Mouse (Mus musculus): ENCODE data around the gene Nphs1. TPM values are rescaled to one million over a fixed set of nuclear protein-coding genes. Genes with fewer than 3 reads are reported as not detected.
"Not testable (repeated sequence)": the region's sequence is repeated elsewhere in the genome, so short reads cannot be mapped to it uniquely, and the experiment has no call there.

Nphs1 gene
- polyA plus RNA-seq, 1 experiment from 2014 or later: not detected

DNA sequence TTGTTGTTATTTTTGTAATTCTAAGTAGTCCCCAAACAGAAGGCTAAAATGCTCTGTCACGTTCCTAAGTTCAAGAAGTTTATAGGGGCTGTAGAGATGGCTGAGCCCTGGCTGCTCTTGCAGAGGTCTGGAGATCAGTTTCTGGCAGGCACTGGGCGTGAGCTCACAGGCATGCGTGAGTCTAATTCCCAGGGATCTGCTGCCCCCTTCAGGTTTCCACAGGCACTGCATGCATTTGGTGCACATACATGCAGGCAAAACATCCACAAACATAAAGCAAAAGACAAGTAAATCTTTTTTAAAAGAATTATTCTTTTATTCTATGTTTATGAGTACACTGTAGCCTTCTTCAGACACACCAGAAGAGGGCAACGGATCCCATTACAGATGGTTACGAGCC is 14.3 kb downstream of the Nphs1 start:
- no peak overlapping the region for H3K4me2 ChIP-seq (ENCODE audit: low read depth, low read length)
- H3K9ac ChIP-seq (ENCODE audit: low read length): no peak overlapping the region
- peaks cover 6% of the 10 kb centered on the region for H3K27me3 ChIP-seq (ENCODE audit: control insufficient read depth, insufficient read depth, low read length)
- ATAC-seq (replicated peaks; ENCODE audit: extremely low read depth, insufficient read depth, low FRiP score): no peak
- H3K27ac ChIP-seq (ENCODE audit: low read length): no peak overlapping the region
- no peaks in the 10 kb centered on the region for H3K36me3 ChIP-seq (ENCODE audit: control insufficient read depth, insufficient read depth)
- H3K4me3 ChIP-seq (ENCODE audit: low read length): no peak overlapping the region
- no peaks in the 10 kb centered on the region for H3K4me1 ChIP-seq (ENCODE audit: control insufficient read depth, insufficient read depth, low read length)
- 44% methylated on average over 5 of the region's 5 CpGs for WGBS
- no peaks in the 10 kb centered on the region for H3K9me3 ChIP-seq (replicated peaks; ENCODE audit: control insufficient read depth, low read length)

DNA sequence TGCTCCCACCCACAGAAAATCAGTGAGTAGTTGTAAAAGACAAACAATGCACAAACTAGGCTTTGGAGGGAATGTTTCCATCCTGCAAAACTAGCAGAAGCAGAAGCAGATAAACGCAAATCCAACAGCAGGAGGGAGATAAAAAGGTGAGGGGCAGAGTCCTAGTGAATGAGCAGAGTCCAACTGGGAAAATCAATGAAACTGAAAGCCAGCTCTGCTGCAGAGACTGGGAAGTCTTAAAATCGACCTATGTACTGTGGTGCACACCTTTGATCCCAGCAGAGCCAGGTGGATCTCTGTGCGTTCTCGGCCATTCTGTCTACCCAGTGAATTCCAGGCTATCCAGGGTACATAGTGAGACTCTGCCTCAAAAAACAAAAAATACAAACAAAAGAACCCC is 16.9 kb downstream of the Nphs1 start:
- Histone ChIP-seq H3K27ac (ENCODE audit: low read length) (no peak overlapping the region), H3K4me1 (ENCODE audit: control insufficient read depth, insufficient read depth, low read length) (0 out of 2 replicates have a peak, but pooled peaks cover 3% of the 10 kb centered on the region), H3K27me3 (ENCODE audit: control insufficient read depth, insufficient read depth, low read length) (peaks cover 7% of the 10 kb centered on the region), H3K4me2 (ENCODE audit: low read depth, low read length) (no peak overlapping the region), H3K36me3 (ENCODE audit: control insufficient read depth, insufficient read depth) (no peaks in the 10 kb centered on the region), H3K9ac (ENCODE audit: low read length) (no peak overlapping the region), H3K4me3 (ENCODE audit: low read length) (no peak overlapping the region), H3K9me3 (replicated peaks; ENCODE audit: control insufficient read depth, low read length) (no peaks in the 10 kb centered on the region)
- no peak for ATAC-seq (replicated peaks; ENCODE audit: extremely low read depth, insufficient read depth, low FRiP score)
- WGBS: 55% methylated on average over 4 of the region's 4 CpGs

DNA sequence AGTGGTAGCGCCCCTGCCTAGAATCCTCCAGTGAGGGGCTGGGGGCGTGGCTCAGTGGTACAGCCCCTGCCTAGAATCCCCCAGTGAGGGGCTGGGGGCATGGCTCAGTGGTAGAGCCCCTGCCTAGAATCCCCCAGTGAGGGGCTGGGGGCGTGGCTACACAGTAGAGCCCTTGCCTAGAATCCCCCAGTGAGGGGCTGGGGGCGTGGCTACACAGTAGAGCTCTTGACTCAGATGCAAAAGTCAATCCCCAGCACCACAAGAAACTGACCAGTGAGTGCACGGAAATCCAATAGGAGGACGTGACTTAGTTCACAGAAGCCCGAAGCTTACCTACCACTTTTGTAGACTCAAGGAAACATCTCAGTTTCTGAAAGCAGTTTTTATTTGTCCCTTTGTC is 18.0 kb downstream of the Nphs1 start:
- H3K9ac ChIP-seq (ENCODE audit: low read length); ATAC-seq (replicated peaks; ENCODE audit: extremely low read depth, insufficient read depth, low FRiP score); H3K9me3 ChIP-seq (replicated peaks; ENCODE audit: control insufficient read depth, low read length); H3K4me2 ChIP-seq (ENCODE audit: low read depth, low read length); H3K4me1 ChIP-seq (ENCODE audit: control insufficient read depth, insufficient read depth, low read length); H3K36me3 ChIP-seq (ENCODE audit: control insufficient read depth, insufficient read depth); H3K27ac ChIP-seq (ENCODE audit: low read length); H3K4me3 ChIP-seq (ENCODE audit: low read length); H3K27me3 ChIP-seq (ENCODE audit: control insufficient read depth, insufficient read depth, low read length): not testable (repeated sequence)
- WGBS: 83% methylated on average over 7 of the region's 7 CpGs

DNA sequence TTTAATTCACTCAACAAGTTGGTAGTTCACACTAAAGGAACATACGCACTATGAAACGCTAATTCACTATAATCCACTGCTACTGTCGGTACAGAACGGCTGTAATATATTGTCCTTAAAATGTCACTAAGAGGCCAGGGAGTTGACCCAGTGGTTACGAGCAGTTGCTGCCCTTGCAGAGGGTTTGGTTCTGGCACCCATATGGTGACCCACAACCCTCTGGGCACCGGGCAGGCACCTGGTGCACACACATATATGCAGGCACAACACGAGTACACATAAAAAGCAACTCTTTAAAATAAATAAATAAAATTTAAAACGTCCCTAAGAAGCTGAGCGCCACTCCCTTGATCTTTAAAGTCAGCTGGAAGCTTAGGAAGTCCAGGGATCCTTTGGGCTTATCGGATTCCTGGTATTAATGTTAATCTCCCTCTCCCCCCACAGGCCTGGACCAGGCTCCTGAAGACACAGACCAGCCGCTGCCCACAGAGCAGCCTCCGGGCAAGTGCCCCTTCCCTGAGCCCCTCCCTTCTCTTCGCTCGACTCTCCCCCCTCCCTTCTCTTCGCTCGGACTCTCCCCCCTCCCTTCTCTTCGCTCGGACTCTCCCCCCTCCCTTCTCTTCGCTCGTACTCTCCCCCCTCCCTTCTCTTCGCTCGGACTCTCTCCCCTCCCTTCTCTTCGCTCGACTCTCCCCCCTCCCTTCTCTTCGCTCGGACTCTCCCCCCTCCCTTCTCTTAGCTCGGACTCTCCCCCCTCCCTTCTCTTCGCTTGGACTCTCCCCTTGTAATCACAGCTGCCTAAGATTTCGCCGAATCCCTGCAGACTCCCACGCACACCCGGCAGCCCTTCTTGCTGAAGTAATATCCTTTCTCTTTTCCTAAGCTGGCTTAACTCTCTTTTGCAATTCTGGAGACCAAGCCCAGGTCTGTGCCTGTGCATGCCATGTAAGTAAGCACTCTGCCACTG is 19.6 kb downstream of the Nphs1 start:
- 9% methylated on average over 32 of the region's 32 CpGs for WGBS
- ATAC-seq (replicated peaks; ENCODE audit: extremely low read depth, insufficient read depth, low FRiP score): no peak
- Histone ChIP-seq H3K9me3 (replicated peaks; ENCODE audit: control insufficient read depth, low read length) (no peaks in the 10 kb centered on the region), H3K4me3 (ENCODE audit: low read length) (peak overlapping the region; percentile 24; the same call in 1 of the 2 replicates), H3K27ac (ENCODE audit: low read length) (no peak overlapping the region), H3K27me3 (ENCODE audit: control insufficient read depth, insufficient read depth, low read length) (peaks cover 11% of the 10 kb centered on the region), H3K4me2 (ENCODE audit: low read depth, low read length) (peak overlapping the region; percentile 59), H3K4me1 (ENCODE audit: control insufficient read depth, insufficient read depth, low read length) (0 out of 2 replicates have a peak, but pooled peaks cover 3% of the 10 kb centered on the region), H3K9ac (ENCODE audit: low read length) (no peak overlapping the region), H3K36me3 (ENCODE audit: control insufficient read depth, insufficient read depth) (no peaks in the 10 kb centered on the region)

DNA sequence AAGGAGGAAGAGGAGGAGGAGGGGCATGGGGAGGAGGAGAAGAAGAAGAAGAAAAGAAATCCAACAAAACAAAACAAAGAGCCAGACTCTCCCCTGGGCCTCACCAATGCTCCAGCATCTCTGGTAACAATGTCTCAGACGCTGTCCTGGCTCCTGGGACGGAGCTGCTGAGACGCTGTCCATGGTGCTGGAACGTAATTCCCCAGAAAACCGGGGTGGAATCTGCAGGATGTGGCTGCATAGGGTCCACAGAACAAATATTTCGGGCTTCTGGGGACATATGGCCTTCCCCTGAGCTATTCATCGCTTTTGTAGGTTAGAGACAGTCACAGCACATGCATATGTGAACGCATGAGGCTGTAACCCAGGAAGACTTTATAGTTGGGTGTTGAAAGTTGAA is 26.1 kb downstream of the Nphs1 start:
- Histone ChIP-seq H3K27ac (ENCODE audit: low read length) (no peak overlapping the region), H3K36me3 (ENCODE audit: control insufficient read depth, insufficient read depth) (no peaks in the 10 kb centered on the region), H3K9ac (ENCODE audit: low read length) (no peak overlapping the region), H3K4me3 (ENCODE audit: low read length) (no peak overlapping the region), H3K9me3 (replicated peaks; ENCODE audit: control insufficient read depth, low read length) (no peaks in the 10 kb centered on the region), H3K27me3 (ENCODE audit: control insufficient read depth, insufficient read depth, low read length) (peaks cover 11% of the 10 kb centered on the region; the same call in 1 of the 2 replicates), H3K4me1 (ENCODE audit: control insufficient read depth, insufficient read depth, low read length) (no peaks in the 10 kb centered on the region), H3K4me2 (ENCODE audit: low read depth, low read length) (no peak overlapping the region)
- no peak for ATAC-seq (replicated peaks; ENCODE audit: extremely low read depth, insufficient read depth, low FRiP score)
- WGBS: 8% methylated on average over 8 of the region's 8 CpGs

DNA sequence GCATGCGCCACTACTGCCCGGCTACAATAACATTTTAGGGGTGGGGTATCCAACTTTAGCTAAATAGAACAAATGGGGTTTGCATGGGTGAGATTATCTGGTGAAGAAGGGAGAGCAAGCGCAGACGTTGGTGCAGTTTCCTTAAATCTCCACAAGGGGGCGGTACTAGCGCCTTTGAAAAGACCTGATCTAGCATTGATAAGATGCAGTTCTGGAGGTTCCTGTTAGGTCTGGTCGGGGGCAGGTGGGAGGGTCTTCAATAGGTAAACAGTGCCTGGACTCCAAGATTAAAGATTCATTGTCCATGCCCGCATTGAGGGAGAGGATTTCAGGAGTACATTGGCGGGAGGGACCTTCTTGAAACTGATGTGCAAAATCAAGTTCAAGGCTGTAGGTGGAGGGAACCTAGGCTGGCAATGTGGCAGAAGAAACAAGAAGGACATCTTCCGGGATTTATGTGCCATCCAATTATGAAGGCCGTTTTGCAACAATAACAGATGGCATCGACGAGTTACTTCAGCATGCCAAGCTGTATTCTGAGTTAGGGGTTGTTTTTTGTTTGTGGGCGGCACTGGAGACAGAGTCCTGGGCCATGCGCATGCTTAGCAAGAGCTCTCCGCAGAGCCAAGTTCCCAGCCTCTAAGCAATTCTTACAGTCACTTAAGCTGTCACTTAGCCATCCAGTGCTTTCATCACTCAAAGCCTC is 32.3 kb downstream of the Nphs1 start:
- H3K4me1 ChIP-seq (ENCODE audit: control insufficient read depth, insufficient read depth, low read length): no peaks in the 10 kb centered on the region
- no peak for ATAC-seq (replicated peaks; ENCODE audit: extremely low read depth, insufficient read depth, low FRiP score)
- 0 out of 2 replicates have a peak, but pooled peaks cover 8% of the 10 kb centered on the region for H3K27me3 ChIP-seq (ENCODE audit: control insufficient read depth, insufficient read depth, low read length)
- H3K9ac ChIP-seq (ENCODE audit: low read length): no peak overlapping the region
- H3K36me3 ChIP-seq (ENCODE audit: control insufficient read depth, insufficient read depth): no peaks in the 10 kb centered on the region
- no peaks in the 10 kb centered on the region for H3K9me3 ChIP-seq (replicated peaks; ENCODE audit: control insufficient read depth, low read length)
- no peak overlapping the region for H3K27ac ChIP-seq (ENCODE audit: low read length)
- H3K4me2 ChIP-seq (ENCODE audit: low read depth, low read length): no peak overlapping the region
- H3K4me3 ChIP-seq (ENCODE audit: low read length): no peak overlapping the region
- 28% methylated on average over 16 of the region's 16 CpGs for WGBS

DNA sequence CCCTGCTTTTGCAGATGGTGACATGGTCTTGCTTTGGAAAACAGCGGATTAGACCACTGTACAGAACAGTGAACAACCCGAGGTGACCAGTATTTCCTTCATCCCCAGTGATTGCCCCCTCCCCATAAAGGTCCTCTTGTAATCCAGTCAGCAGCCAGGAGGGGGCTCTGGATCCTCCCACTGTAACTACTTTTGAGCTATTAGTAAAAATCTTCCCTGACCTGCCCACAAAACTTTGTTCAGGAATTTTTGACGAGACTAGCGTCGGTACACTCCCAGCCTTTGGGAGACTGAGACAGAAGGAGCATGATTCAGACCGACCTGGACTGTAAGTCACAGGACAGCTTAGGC is 32.8 kb downstream of the Nphs1 start:
- H3K9me3 ChIP-seq (replicated peaks; ENCODE audit: control insufficient read depth, low read length): no peaks in the 10 kb centered on the region
- H3K9ac ChIP-seq (ENCODE audit: low read length): no peak overlapping the region
- no peak overlapping the region for H3K4me3 ChIP-seq (ENCODE audit: low read length)
- no peaks in the 10 kb centered on the region for H3K36me3 ChIP-seq (ENCODE audit: control insufficient read depth, insufficient read depth)
- H3K4me1 ChIP-seq (ENCODE audit: control insufficient read depth, insufficient read depth, low read length): no peaks in the 10 kb centered on the region
- WGBS: 14% methylated on average over 6 of the region's 6 CpGs
- no peak for ATAC-seq (replicated peaks; ENCODE audit: extremely low read depth, insufficient read depth, low FRiP score)
- 0 out of 2 replicates have a peak, but pooled peaks cover 8% of the 10 kb centered on the region for H3K27me3 ChIP-seq (ENCODE audit: control insufficient read depth, insufficient read depth, low read length)
- no peak overlapping the region for H3K27ac ChIP-seq (ENCODE audit: low read length)
- no peak overlapping the region for H3K4me2 ChIP-seq (ENCODE audit: low read depth, low read length)

DNA sequence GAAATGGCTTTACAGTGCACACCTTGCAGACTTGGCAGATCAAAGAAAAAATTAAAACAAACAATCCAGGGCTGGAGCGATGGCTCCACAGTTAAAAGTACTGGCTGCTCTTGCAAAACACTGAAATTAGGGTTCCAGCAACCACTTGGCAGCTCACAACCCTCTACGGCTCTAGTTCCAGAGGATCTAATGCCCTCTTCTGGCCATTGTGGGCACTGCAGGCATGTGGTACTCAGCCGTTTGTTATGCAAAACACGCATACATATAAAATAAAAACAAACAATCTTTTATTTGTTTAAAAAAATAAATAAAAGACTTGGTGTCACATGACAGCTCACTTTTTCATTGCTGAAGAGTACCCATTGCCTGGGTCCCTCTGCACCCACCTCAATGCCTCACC is 34.6 kb downstream of the Nphs1 start:
- Histone ChIP-seq H3K9me3 (replicated peaks; ENCODE audit: control insufficient read depth, low read length) (no peaks in the 10 kb centered on the region), H3K36me3 (ENCODE audit: control insufficient read depth, insufficient read depth) (no peaks in the 10 kb centered on the region), H3K4me3 (ENCODE audit: low read length) (no peak overlapping the region), H3K27ac (ENCODE audit: low read length) (no peak overlapping the region), H3K4me1 (ENCODE audit: control insufficient read depth, insufficient read depth, low read length) (no peaks in the 10 kb centered on the region), H3K9ac (ENCODE audit: low read length) (no peak overlapping the region), H3K4me2 (ENCODE audit: low read depth, low read length) (no peak overlapping the region), H3K27me3 (ENCODE audit: control insufficient read depth, insufficient read depth, low read length) (0 out of 2 replicates have a peak, but pooled peaks cover 5% of the 10 kb centered on the region)
- no peak for ATAC-seq (replicated peaks; ENCODE audit: extremely low read depth, insufficient read depth, low FRiP score)
- 21% methylated on average over 4 of the region's 4 CpGs for WGBS

DNA sequence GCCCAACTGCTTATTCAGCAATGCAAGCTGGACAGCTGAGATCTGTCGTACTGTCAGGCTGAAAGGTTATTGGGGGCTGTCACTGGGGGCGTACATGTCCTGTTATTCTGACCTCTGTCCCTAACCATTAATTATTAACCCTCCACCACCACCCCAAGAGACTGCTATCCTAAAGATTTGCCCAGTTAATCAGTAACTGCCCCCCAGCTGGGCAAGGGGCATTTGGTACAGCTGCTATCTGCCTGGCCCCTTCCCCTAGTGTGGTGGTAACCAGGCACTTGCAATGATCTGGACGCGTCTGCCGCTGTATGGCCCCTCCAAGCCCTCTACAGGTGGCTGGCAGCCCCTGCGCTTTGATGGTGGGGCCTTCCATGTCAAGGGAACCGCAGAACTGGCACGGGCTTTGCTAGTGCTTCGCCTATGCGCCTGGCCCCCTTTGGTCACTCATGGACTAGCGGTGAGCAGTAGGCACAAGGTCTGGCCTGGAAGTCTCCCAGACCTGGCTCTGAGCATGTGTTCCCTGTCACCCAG is 35.4 kb downstream of the Nphs1 start, which contains the start of gene Prodh2:
Prodh2 (plus strand) TSS at position 222 of the 531 bp plus-strand sequence.
- Histone ChIP-seq H3K9me3 (replicated peaks; ENCODE audit: control insufficient read depth, low read length) (no peaks in the 10 kb centered on the region), H3K4me1 (ENCODE audit: control insufficient read depth, insufficient read depth, low read length) (no peaks in the 10 kb centered on the region), H3K36me3 (ENCODE audit: control insufficient read depth, insufficient read depth) (no peaks in the 10 kb centered on the region), H3K27ac (ENCODE audit: low read length) (no peak within 1 kb of the TSS), H3K27me3 (ENCODE audit: control insufficient read depth, insufficient read depth, low read length) (0 out of 2 replicates have a peak, but pooled peaks cover 5% of the 10 kb centered on the region), H3K4me3 (ENCODE audit: low read length) (no peak within 1 kb of the TSS), H3K9ac (ENCODE audit: low read length) (no peak within 1 kb of the TSS), H3K4me2 (ENCODE audit: low read depth, low read length) (no peak within 1 kb of the TSS)
- 53% methylated on average over 11 of the region's 11 CpGs for WGBS
- no peak for ATAC-seq (replicated peaks; ENCODE audit: extremely low read depth, insufficient read depth, low FRiP score)
